Mouse (Mus musculus) C2C12 (cell line): ENCODE results near the gene Stra8. TPM values are rescaled to one million over a fixed set of nuclear protein-coding genes. Genes with fewer than 3 reads are reported as not detected.

Source experiments
- H3K27me3 ChIP-seq: one replicate; pipeline ENCODE4 v1.6.1; 2011; ENCODE audit not compliant: control insufficient read depth, insufficient read depth, insufficient read length
- H3K36me3 ChIP-seq: one replicate; pipeline ENCODE4 v1.6.1; 2011; ENCODE audit not compliant: control insufficient read depth, insufficient read depth
- H3K4me3 ChIP-seq: one replicate; pipeline ENCODE4 v1.5.1; 2011; ENCODE audit warnings: mild to moderate bottlenecking, control low read depth; ENCODE audit not compliant: poor library complexity, insufficient read depth, severe bottlenecking
- H3K79me2 ChIP-seq: one replicate; pipeline ENCODE4 v1.6.1; 2011; ENCODE audit not compliant: control insufficient read depth, insufficient read depth
- H3K79me3 ChIP-seq: one replicate; pipeline ENCODE4 v1.6.1; 2011; ENCODE audit warnings: low read depth, control low read depth
- H3ac ChIP-seq: one replicate; pipeline ENCODE3; 2011; ENCODE audit warnings: low read depth; ENCODE audit not compliant: control insufficient read depth, insufficient read length
- CEBPB ChIP-seq: IDR thresholded peaks from one replicate; pipeline ENCODE4 v1.6.1; 2011; ENCODE audit warnings: low read depth, mild to moderate bottlenecking, control low read depth, moderate library complexity
- CTCF ChIP-seq: IDR thresholded peaks from one replicate; pipeline ENCODE4 v1.5.1; 2011; ENCODE audit not compliant: control insufficient read depth, insufficient read depth, insufficient read length
- FOSL1 ChIP-seq: IDR thresholded peaks from one replicate; pipeline ENCODE4 v1.8.0; 2011; ENCODE audit warnings: mild to moderate bottlenecking, low read length; ENCODE audit not compliant: poor library complexity, insufficient read depth, severe bottlenecking
- MAX ChIP-seq: IDR thresholded peaks from one replicate; pipeline ENCODE4 v1.6.1; 2011; ENCODE audit warnings: mild to moderate bottlenecking, control low read depth
- MYOD1 ChIP-seq: IDR thresholded peaks from one replicate; pipeline ENCODE4 v1.6.1; 2011; ENCODE audit warnings: low read depth; ENCODE audit not compliant: control insufficient read depth, insufficient read length
- MYOG ChIP-seq: IDR thresholded peaks from one replicate; pipeline ENCODE4 v1.6.1; 2011; ENCODE audit not compliant: control insufficient read depth, insufficient read length; ENCODE audit errors: extremely low read depth
- USF1 ChIP-seq: IDR thresholded peaks from one replicate; pipeline ENCODE4 v1.6.1; 2011; ENCODE audit warnings: low read depth, mild to moderate bottlenecking, control low read depth, moderate library complexity
- polyA plus RNA-seq: library from polyadenylated mRNA; unstranded; fragments of >200 nt; fragmentation: generic; extraction: Trizol; gene quantifications from one replicate; pipeline ENCODE4 v1.2.1, GENCODE M21; 2012; ENCODE audit warnings: missing spikeins

Gene Stra8
- polyA plus RNA-seq, 1 experiment, result not detected

DNA sequence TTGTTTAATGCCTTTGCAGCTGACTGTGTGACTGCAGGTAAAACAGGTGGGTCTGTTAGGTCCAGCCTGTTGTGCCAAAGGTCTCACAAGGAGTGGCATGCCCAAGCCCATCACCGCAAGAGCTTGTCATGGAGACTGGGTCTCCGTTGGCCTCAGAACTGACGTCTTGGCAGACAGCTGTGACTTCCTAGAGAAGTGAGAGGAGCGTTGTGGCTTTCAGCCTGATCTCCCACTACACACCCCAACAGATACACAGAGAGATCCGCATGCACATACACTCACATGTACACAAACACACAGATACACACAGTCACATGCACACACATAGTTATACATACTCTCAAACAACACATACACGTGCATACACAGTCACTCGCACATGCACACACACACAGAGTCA is 31.6 kb downstream of the Stra8 start:
- Histone ChIP-seq H3K27me3 (no peaks in the 10 kb centered on the region), H3ac (no peak overlapping the region), H3K36me3 (no peaks in the 10 kb centered on the region), H3K79me3 (no peaks in the 10 kb centered on the region), H3K4me3 (no peak overlapping the region), H3K79me2 (no peaks in the 10 kb centered on the region)
- TF ChIP-seq MAX (no peak), MYOD1 (no peak), MYOG (no peak), FOSL1 (no peak), USF1 (no peak), CTCF (no peak), CEBPB (no peak)

DNA sequence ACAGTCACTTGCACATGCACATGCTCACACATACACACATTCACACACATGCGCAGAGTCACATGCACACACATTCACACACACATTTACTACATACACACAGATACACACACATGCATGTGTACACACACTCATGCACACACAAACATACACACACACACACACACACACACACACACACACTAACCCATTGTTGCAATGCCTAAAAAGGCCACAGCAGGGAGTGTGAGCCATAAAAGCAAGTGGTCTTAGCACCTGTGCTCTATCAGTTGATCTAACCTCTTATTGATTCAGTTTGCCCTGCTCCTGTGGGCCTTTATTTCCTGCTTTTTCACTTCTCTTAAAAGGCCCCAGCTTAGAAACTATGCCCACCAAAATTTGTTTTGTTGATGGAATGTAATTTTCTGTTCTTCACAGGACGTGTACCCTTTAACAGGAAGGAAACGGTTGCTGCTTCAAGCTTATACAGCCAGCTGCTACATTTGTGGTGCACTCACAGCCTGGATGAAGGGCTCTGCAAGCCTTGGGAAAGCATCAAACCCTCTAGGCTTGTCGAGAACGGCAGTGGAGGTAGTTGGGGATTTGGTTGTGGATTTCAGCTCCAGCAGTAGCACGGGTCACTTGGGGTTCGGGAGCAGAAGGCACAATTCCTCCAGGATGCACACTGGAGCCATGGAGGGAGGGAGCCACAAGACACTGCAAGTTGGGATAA is 32.1 kb downstream of the Stra8 start:
- Histone ChIP-seq H3K36me3 (no peaks in the 10 kb centered on the region), H3K79me3 (no peaks in the 10 kb centered on the region), H3ac (no peak overlapping the region), H3K79me2 (no peaks in the 10 kb centered on the region), H3K4me3 (no peak overlapping the region), H3K27me3 (no peaks in the 10 kb centered on the region)
- TF ChIP-seq USF1 (no peak), MYOD1 (no peak), CEBPB (no peak), CTCF (no peak), MAX (no peak), FOSL1 (no peak), MYOG (no peak)

DNA sequence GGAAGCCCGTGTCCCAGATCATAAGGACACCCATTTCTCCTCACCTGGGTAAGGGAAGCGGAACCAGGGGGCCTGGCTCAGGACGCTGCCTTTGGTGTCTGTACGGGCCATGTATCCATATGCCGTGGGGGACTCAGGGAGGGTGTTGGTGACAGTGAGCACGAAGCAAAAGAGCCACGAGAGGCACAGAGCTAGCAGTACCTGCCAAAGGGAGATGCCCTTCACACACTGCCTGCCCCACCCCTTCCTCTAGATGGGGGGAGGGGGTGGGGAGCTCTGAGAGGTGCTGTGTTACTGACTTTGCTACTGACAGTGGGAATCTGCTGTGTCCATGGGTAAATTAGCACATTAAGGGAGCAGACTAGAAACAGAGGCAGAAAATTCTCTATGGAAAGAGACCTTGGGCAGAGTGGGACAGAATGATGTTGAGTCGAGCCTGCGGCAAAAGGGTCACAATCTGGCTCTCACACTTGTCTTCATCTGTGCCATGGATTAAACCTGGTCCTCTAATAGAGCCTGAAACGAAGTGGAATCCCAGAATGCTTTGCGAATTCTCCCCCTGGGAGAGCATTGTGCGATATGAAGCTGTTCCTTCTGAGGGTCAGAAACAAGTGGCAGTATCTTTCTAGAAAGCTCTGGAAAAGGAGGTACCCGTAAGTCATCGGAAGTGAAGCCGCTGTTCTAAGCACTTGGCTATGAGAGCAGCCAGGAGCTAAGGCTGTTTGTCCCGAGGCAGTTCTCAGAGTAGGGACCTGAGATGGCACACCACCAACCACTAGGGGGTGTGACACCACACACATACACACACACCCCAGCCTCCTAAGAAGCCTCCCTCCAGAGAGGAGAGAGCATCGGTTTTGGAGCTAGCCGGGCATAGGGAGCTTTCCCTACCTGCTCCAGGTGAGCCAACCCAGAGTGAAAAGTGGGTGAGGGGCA is 35.2 kb downstream of the Stra8 start:
- H3ac ChIP-seq, result no peak overlapping the region
- H3K4me3 ChIP-seq, result no peak overlapping the region
- H3K79me2 ChIP-seq, result no peaks in the 10 kb centered on the region
- no peaks in the 10 kb centered on the region for H3K27me3 ChIP-seq
- H3K79me3 ChIP-seq, result no peaks in the 10 kb centered on the region
- TF ChIP-seq CTCF, result peak; percentile 35
- TF ChIP-seq MYOD1, result no peak
- H3K36me3 ChIP-seq, result no peaks in the 10 kb centered on the region

DNA sequence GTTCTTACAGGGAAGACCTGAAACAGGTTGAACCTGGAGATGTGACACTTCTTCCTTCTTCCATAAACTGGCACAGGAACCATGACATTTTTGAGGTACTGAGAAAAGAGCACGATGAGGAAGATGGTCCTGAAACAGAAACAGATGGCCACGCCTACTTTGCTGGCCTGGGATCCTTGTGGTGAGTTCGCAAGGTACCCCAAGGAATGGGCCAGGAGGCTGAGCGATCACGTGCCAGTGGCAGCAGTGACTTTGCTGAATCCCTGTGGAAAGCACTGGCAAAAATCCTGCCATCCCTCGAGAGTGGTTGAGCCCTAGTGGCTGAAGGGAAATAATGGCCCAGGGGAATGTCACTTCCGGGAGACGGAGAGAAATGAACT is 35.9 kb downstream of the Stra8 start:
- Histone ChIP-seq H3K36me3 (no peaks in the 10 kb centered on the region), H3ac (no peak overlapping the region), H3K27me3 (no peaks in the 10 kb centered on the region), H3K4me3 (no peak overlapping the region), H3K79me2 (no peaks in the 10 kb centered on the region), H3K79me3 (no peaks in the 10 kb centered on the region)
- no peak for TF ChIP-seq CEBPB

DNA sequence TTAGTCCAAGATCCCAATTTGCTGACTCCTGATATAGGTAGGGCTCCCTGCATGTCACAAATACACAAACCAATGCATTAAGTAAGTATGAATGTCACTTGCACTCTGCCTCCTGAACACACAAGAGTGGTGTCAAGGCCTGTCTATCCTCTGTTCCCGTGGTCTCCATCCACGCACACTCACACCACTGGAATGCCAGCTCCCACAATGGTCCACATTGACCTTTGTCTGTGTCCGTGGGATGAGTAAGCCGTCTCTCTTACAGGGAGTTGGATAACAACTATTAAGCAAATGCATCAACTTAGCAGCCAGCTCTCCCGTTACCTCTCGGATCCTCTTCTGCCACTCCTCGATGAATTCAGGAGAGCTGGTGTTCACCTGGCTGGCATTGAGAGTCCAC is 39.2 kb downstream of the Stra8 start:
- Histone ChIP-seq H3K79me3 (no peaks in the 10 kb centered on the region), H3K36me3 (no peaks in the 10 kb centered on the region), H3K27me3 (no peaks in the 10 kb centered on the region)

More for the DNA sequence above, 39.2 kb downstream of the Stra8 start:
- H3ac ChIP-seq, result no peak overlapping the region
- TF ChIP-seq CTCF, result no peak
- no peak for TF ChIP-seq FOSL1
- TF ChIP-seq MYOG, result no peak
- TF ChIP-seq MAX, result no peak
- no peak for TF ChIP-seq MYOD1
- no peak for TF ChIP-seq CEBPB
- no peak for TF ChIP-seq USF1
- H3K79me2 ChIP-seq, result no peaks in the 10 kb centered on the region
- no peak overlapping the region for H3K4me3 ChIP-seq
